Mouse (Mus musculus) lung, postnatal 0 days (tissue): ENCODE measurements at regions not wholly inside any gene's neighbourhood (a gene's known extent, or its start where the extent isn't known, plus 50 kb on each side); places are given as distances from the start of the nearest gene placed in this dataset.

ENCODE experiments used
- CTCF ChIP-seq: IDR thresholded peaks from 2 replicates; pipeline ENCODE4 v1.5.1; 2016; ENCODE audit warnings: antibody characterized with exemption, mild to moderate bottlenecking
- EP300 ChIP-seq: IDR thresholded peaks from 2 replicates; pipeline ENCODE4 v1.6.1; 2016; ENCODE audit warnings: antibody characterized with exemption, mild to moderate bottlenecking, control low read depth

DNA sequence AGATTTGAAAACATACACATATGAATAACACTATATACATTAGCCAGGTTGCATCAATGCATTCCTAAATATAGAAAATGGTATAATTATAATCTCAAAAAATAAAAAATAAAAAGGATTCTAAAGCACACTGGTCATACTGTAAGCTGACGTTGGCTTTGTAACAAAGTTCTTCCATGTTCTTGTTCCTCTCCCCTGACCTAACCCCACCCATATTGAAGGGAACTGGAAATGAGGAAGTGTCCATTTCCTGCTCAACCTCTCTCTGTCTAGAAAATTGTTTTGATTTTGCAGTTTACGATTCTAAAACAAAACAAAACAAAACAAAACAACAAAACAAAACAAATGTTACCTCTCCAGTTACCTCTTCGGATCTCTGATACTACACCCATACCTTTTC lies 427.5 kb upstream of the Dab2 start:
- TF ChIP-seq EP300: no peak
- no peak for TF ChIP-seq CTCF
